Mouse (Mus musculus) cortical plate, adult 2 months (tissue): ENCODE results near the gene Nkx2-3.

Source experiments
- CTCF ChIP-seq: fragments of 200-500 bp; IDR thresholded peaks from 2 replicates; pipeline ENCODE4 v1.5.1; 2011; ENCODE audit warnings: mild to moderate bottlenecking, control low read depth, low read length; ENCODE audit not compliant: insufficient read depth; ENCODE audit errors: extremely low read depth
- POLR2A ChIP-seq: fragments of 200-500 bp; IDR thresholded peaks from 2 replicates; pipeline ENCODE4 v1.6.1; 2011; ENCODE audit warnings: mild to moderate bottlenecking, low read length, control low read depth; ENCODE audit not compliant: insufficient read depth; ENCODE audit errors: extremely low read depth

- no peak for TF ChIP-seq CTCF
- no peak for TF ChIP-seq POLR2A
These were observed 3.7 kb downstream of the Nkx2-3 start for GRCm38 (mm10) chr19:43615571-43616414.
